Mouse (Mus musculus) megakaryocyte, embryonic 14.5 days (primary cell): ENCODE results near the gene Trap1.
"Not testable (repeated sequence)": the region's sequence is repeated elsewhere in the genome, so short reads cannot be mapped to it uniquely, and the experiment has no call there.

Experiments used
- FLI1 ChIP-seq: IDR thresholded peaks from 2 replicates; pipeline ENCODE4 v1.6.1; 2012; ENCODE audit warnings: low read length, inconsistent platforms, mixed read lengths
- GATA1 ChIP-seq: IDR thresholded peaks from 3 replicates; pipeline ENCODE4 v1.6.1; 2012; ENCODE audit warnings: mixed read lengths, low read length, inconsistent platforms, borderline replicate concordance

DNA sequence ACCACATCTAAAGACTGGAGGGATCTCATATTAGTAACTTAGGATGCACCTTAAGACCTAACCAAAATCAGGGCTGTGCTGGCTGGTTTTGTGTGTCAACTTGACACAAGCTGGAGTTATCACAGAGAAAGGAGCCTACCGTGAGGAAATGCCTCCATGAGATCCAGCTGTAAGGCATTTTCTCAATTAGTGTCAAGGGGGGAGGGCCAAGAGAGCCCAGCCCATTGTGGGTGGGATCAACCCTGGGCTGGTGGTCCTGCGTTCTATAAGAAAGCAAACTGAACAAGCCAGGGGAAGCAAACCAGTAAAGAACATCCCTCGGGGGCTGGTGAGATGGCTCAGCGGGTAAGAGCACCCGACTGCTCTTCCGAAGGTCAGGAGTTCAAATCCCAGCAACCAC is 60.2 kb downstream of the Trap1 start:
- not testable (repeated sequence) for TF ChIP-seq FLI1, GATA1
